Mouse (Mus musculus) myocyte (in vitro differentiated cells): ENCODE measurements around the gene Ptprd. TPM values are rescaled to one million over a fixed set of nuclear protein-coding genes. Genes with fewer than 3 reads are reported as not detected.

Experiments
- H3K27me3 ChIP-seq: one replicate; pipeline ENCODE4 v1.6.1; 2011; ENCODE audit not compliant: control insufficient read depth, insufficient read depth, insufficient read length
- H3K36me3 ChIP-seq: one replicate; pipeline ENCODE4 v1.6.1; 2011; ENCODE audit not compliant: control insufficient read depth, insufficient read depth
- H3K4me2 ChIP-seq: one replicate; pipeline ENCODE4 v1.6.1; 2011; ENCODE audit warnings: low read depth, control low read depth
- H3K4me3 ChIP-seq: one replicate; pipeline ENCODE4 v1.5.1; 2011; ENCODE audit warnings: mild to moderate bottlenecking, control low read depth, moderate library complexity
- H3K79me2 ChIP-seq: one replicate; pipeline ENCODE4 v1.6.1; 2011; ENCODE audit not compliant: control insufficient read depth, insufficient read depth
- H3ac ChIP-seq: one replicate; pipeline ENCODE4 v1.6.1; 2011; ENCODE audit not compliant: control insufficient read depth, insufficient read length
- CEBPB ChIP-seq: IDR thresholded peaks from 2 replicates; pipeline ENCODE4 v1.6.1; 2011; ENCODE audit warnings: mild to moderate bottlenecking, moderate library complexity; ENCODE audit not compliant: poor library complexity, insufficient read depth, severe bottlenecking
- E2F4 ChIP-seq: IDR thresholded peaks from one replicate; pipeline ENCODE4 v1.6.1; 2011; ENCODE audit warnings: mild to moderate bottlenecking, control low read depth, moderate library complexity; ENCODE audit not compliant: insufficient read depth
- MAX ChIP-seq: IDR thresholded peaks from one replicate; pipeline ENCODE4 v1.6.1; 2011; ENCODE audit warnings: low read depth, mild to moderate bottlenecking, control low read depth
- MYOD1 ChIP-seq, 3 experiments: IDR thresholded peaks; one replicate each; pipeline ENCODE4 v1.6.1; 2011; ENCODE audit warnings: control low read depth in 2 of 3, low read depth in 2 of 3, mild to moderate bottlenecking in 2 of 3, moderate library complexity in 1 of 3; ENCODE audit not compliant: insufficient read length in 2 of 3, control insufficient read depth in 1 of 3
- MYOG ChIP-seq, 3 experiments: IDR thresholded peaks; one replicate each; pipeline ENCODE4 v1.6.1; 2011; ENCODE audit warnings: control low read depth in 2 of 3, low read depth in 2 of 3, mild to moderate bottlenecking in 2 of 3; ENCODE audit not compliant: insufficient read length in 2 of 3, control insufficient read depth in 1 of 3, insufficient read depth in 1 of 3
- POLR2A ChIP-seq: IDR thresholded peaks from one replicate; pipeline ENCODE4 v1.6.1; 2011; ENCODE audit warnings: low read depth, mild to moderate bottlenecking, control low read depth, moderate library complexity; ENCODE audit not compliant: insufficient read length
- POLR2AphosphoS2 ChIP-seq: IDR thresholded peaks from one replicate; pipeline ENCODE4 v1.6.1; 2011; ENCODE audit warnings: low read depth, control low read depth; ENCODE audit not compliant: insufficient read length
- REST ChIP-seq: IDR thresholded peaks from one replicate; pipeline ENCODE4 v1.6.1; 2011; ENCODE audit warnings: mild to moderate bottlenecking, control low read depth, moderate library complexity; ENCODE audit not compliant: insufficient read depth, insufficient read length
- SRF ChIP-seq: IDR thresholded peaks from one replicate; pipeline ENCODE4 v1.6.1; 2011; ENCODE audit warnings: low read depth; ENCODE audit not compliant: control insufficient read depth, insufficient read length
- TCF12 ChIP-seq: IDR thresholded peaks from one replicate; pipeline ENCODE4 v1.6.1; 2011; ENCODE audit warnings: mild to moderate bottlenecking, control low read depth; ENCODE audit not compliant: poor library complexity, insufficient read depth, severe bottlenecking
- TCF3 ChIP-seq: IDR thresholded peaks from one replicate; pipeline ENCODE4 v1.6.1; 2011; ENCODE audit warnings: low read depth, control low read depth; ENCODE audit not compliant: insufficient read length
- USF1 ChIP-seq: IDR thresholded peaks from one replicate; pipeline ENCODE4 v1.6.1; 2011; ENCODE audit warnings: low read depth, mild to moderate bottlenecking, control low read depth, moderate library complexity
- polyA plus RNA-seq: library from polyadenylated mRNA; unstranded; fragments of >200 nt; fragmentation: generic; extraction: Trizol; gene quantifications from one replicate; pipeline ENCODE4 v1.2.1, GENCODE M21; 2012; ENCODE audit warnings: missing spikeins

Ptprd gene
- polyA plus RNA-seq, 1 experiment = 2.9 TPM

GRCm38 (mm10) chr4:76351201-76351979, 1860.4 kb downstream of the Ptprd start:
- no peak for TF ChIP-seq POLR2A
- no peak for TF ChIP-seq USF1
- TF ChIP-seq REST = no peak
- TF ChIP-seq POLR2AphosphoS2 = no peak
- TF ChIP-seq MYOG (IDR thresholded peaks at IDR 0.05; ENCODE audit: control insufficient read depth in 1 of 3, insufficient read depth in 1 of 3, insufficient read length in 2 of 3, low read depth in 2 of 3) = no peak
- no peak for TF ChIP-seq MYOD1 (IDR thresholded peaks at IDR 0.05; ENCODE audit: control insufficient read depth in 1 of 3, insufficient read length in 2 of 3, low read depth in 2 of 3)
- no peak for TF ChIP-seq TCF3
- no peak for TF ChIP-seq CEBPB
- TF ChIP-seq TCF12 = no peak
- no peak for TF ChIP-seq E2F4
- TF ChIP-seq SRF = no peak
- no peak for TF ChIP-seq MAX
- H3ac ChIP-seq = no peak overlapping the region
- H3K4me2 ChIP-seq = peak overlapping the region; percentile 64
- H3K36me3 ChIP-seq = peaks cover 3% of the 10 kb centered on the region
- H3K4me3 ChIP-seq = no peak overlapping the region
- no peaks in the 10 kb centered on the region for H3K79me2 ChIP-seq
- no peaks in the 10 kb centered on the region for H3K27me3 ChIP-seq

DNA sequence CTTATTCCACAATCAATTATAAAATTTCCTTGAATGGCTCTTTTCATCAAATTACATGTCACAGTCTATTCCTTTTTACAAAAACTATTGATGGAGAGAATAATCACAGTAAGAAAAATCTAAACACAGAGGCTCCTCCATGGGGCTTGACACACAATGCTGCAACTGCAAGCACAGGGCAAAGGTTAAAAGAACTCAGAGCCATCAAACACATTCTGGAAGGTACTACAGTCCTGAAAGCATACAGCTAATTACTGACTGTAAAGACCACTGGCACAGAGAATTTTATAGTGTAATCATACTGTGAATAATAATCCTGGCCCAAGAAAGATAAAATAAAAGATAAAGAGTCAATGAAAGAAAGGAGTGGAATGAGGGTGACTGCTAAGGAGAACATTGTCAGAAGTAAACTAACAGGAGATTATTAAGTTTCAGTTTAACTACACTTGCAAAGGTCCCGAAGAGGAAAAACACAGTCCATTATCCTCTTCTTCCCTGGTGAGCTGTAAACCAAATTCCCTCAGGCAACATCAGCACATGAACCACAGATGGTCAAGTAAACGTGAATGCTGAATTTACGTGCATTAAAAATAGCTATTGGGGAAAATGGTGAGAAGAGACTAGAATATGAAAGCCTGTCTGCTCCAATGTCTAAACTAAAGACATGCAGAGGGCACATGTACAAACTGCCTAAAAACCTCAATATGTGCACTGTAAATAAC, 1861.4 kb downstream of the Ptprd start:
- peak overlapping the region; percentile 64 for H3K4me2 ChIP-seq
- H3K36me3 ChIP-seq = peaks cover 3% of the 10 kb centered on the region
- H3K79me2 ChIP-seq = no peaks in the 10 kb centered on the region
- TF ChIP-seq SRF = no peak
- no peak for TF ChIP-seq MYOG (IDR thresholded peaks at IDR 0.05; ENCODE audit: control insufficient read depth in 1 of 3, insufficient read depth in 1 of 3, insufficient read length in 2 of 3, low read depth in 2 of 3)
- no peak for TF ChIP-seq CEBPB
- H3K4me3 ChIP-seq = no peak overlapping the region
- H3K27me3 ChIP-seq = no peaks in the 10 kb centered on the region
- H3ac ChIP-seq = no peak overlapping the region

- H3K79me2 ChIP-seq = no peaks in the 10 kb centered on the region
- H3K4me3 ChIP-seq = no peak overlapping the region
- TF ChIP-seq REST = no peak
- TF ChIP-seq POLR2AphosphoS2 = no peak
- TF ChIP-seq SRF = no peak
- TF ChIP-seq TCF12 = no peak
- TF ChIP-seq POLR2A = no peak
- TF ChIP-seq E2F4 = no peak
- TF ChIP-seq MYOG (IDR thresholded peaks at IDR 0.05; ENCODE audit: control insufficient read depth in 1 of 3, insufficient read depth in 1 of 3, insufficient read length in 2 of 3, low read depth in 2 of 3) = no peak
- no peaks in the 10 kb centered on the region for H3K27me3 ChIP-seq
- H3K36me3 ChIP-seq = no peaks in the 10 kb centered on the region
- no peak overlapping the region for H3K4me2 ChIP-seq
- no peak overlapping the region for H3ac ChIP-seq
These were observed 1867.7 kb downstream of the Ptprd start for GRCm38 (mm10) chr4:76344059-76344458.

GRCm38 (mm10) chr4:76337926-76338325, 1873.8 kb downstream of the Ptprd start:
- no peak for TF ChIP-seq REST
- TF ChIP-seq CEBPB = no peak
- TF ChIP-seq TCF12 = no peak
- no peak for TF ChIP-seq POLR2AphosphoS2
- no peak for TF ChIP-seq MYOG (IDR thresholded peaks at IDR 0.05; ENCODE audit: control insufficient read depth in 1 of 3, insufficient read depth in 1 of 3, insufficient read length in 2 of 3, low read depth in 2 of 3)
- TF ChIP-seq TCF3 = no peak
- TF ChIP-seq SRF = no peak
- Histone ChIP-seq H3K79me2 (no peaks in the 10 kb centered on the region), H3K4me3 (no peak overlapping the region), H3K4me2 (no peak overlapping the region), H3K36me3 (no peaks in the 10 kb centered on the region), H3K27me3 (no peaks in the 10 kb centered on the region), H3ac (no peak overlapping the region)

- no peak overlapping the region for H3ac ChIP-seq
- TF ChIP-seq MYOD1 (IDR thresholded peaks at IDR 0.05; ENCODE audit: control insufficient read depth in 1 of 3, insufficient read length in 2 of 3, low read depth in 2 of 3) (peak in 1 of 3 experiments; percentile 13), E2F4 (no peak)
These were observed 1884.4 kb downstream of the Ptprd start for GRCm38 (mm10) chr4:76327346-76327745.

More at GRCm38 (mm10) chr4:76327346-76327745, 1884.4 kb downstream of the Ptprd start:
- H3K79me2 ChIP-seq = no peaks in the 10 kb centered on the region
- no peaks in the 10 kb centered on the region for H3K36me3 ChIP-seq
- H3K4me3 ChIP-seq = peak overlapping the region; percentile 5
- H3K4me2 ChIP-seq = peak overlapping the region; percentile 69
- no peaks in the 10 kb centered on the region for H3K27me3 ChIP-seq
